Mouse (Mus musculus): ENCODE measurements around the gene Cdkn1b.

The Cdkn1b gene

DNA sequence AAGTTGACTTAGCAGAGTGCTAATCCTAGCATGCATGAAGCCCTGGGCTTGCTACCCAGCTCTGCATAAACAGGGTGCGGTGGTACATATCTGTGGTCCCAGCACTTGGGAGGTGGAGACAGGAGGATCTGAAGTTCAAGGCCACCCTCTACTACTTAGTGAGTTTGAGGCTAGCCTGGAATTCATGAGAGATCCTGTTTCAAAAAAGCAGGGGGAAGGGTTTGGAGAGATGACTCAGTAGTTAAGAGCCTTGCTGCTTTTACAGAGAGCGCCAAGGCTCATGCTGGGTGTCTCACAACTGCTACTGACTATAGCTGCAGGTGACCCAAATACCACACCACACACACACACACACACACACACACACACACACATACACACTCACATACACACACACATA lies 49.3 kb downstream of the Cdkn1b start:
- DNase-seq (ENCODE audit: low spot score) = no peak

- no peak for DNase-seq (ENCODE audit: low spot score)
Observed at GRCm38 (mm10) chr6:134972096-134972495, 51.9 kb downstream of the Cdkn1b start.

Measured in embryo, embryonic 10 days (tissue).